Mouse (Mus musculus) forebrain, embryonic 12.5 days (tissue): ENCODE measurements around the gene 4921524J17Rik. TPM values are rescaled to one million over a fixed set of nuclear protein-coding genes. Genes with fewer than 3 reads are reported as not detected.

Experiments
- ATAC-seq: fragments of 200-750 bp; cut with Nextera tagmentation; 2 replicates; pipeline ENCODE4 v1.8.0; 2017; ENCODE audit warnings: moderate TSS enrichment; ENCODE audit not compliant: low FRiP score
- H3K27ac ChIP-seq: fragments of 300-500 bp; sonication (generic); 2 replicates; pipeline ENCODE4 v1.5.1; 2016; ENCODE audit warnings: mild to moderate bottlenecking
- H3K27me3 ChIP-seq: fragments of 300-500 bp; sonication (generic); 2 replicates; pipeline ENCODE4 v1.6.1; 2016; ENCODE audit warnings: mild to moderate bottlenecking
- H3K36me3 ChIP-seq: fragments of 300-500 bp; sonication (generic); replicated peaks from 2 replicates; pipeline ENCODE4 v1.6.1; 2016; ENCODE audit warnings: mild to moderate bottlenecking
- H3K4me1 ChIP-seq: fragments of 300-500 bp; sonication (generic); 2 replicates; pipeline ENCODE4 v1.6.1; 2016
- H3K4me2 ChIP-seq: fragments of 300-500 bp; sonication (generic); 2 replicates; pipeline ENCODE4 v1.6.1; 2016; ENCODE audit warnings: mild to moderate bottlenecking, moderate library complexity
- H3K4me3 ChIP-seq: fragments of 300-500 bp; sonication (generic); replicated peaks from 2 replicates; pipeline ENCODE4 v1.5.1; 2016; ENCODE audit warnings: mild to moderate bottlenecking
- H3K9ac ChIP-seq: fragments of 300-500 bp; sonication (generic); 2 replicates; pipeline ENCODE4 v1.6.1; 2016; ENCODE audit warnings: mild to moderate bottlenecking
- H3K9me3 ChIP-seq: fragments of 300-500 bp; sonication (generic); 2 replicates; pipeline ENCODE4 v1.6.1; 2016
- WGBS: fragments of 180-500 bp; shearing (Covaris S2); methylation state at CpG from one replicate; pipeline ENCODE4 v1.1.7; 2016; 5-methylcytosine and 5-hydroxymethylcytosine counted together
- polyA plus RNA-seq: library from polyadenylated mRNA; unstranded; fragments of >200 nt; fragmentation: Nextera tagmentation; extraction: Ambion mirVana; gene quantifications from 2 replicates; pipeline ENCODE4 v1.2.1, GENCODE M21; 2016

4921524J17Rik gene
- polyA plus RNA-seq, 1 experiment from 2014 or later, result 46.1 TPM

DNA sequence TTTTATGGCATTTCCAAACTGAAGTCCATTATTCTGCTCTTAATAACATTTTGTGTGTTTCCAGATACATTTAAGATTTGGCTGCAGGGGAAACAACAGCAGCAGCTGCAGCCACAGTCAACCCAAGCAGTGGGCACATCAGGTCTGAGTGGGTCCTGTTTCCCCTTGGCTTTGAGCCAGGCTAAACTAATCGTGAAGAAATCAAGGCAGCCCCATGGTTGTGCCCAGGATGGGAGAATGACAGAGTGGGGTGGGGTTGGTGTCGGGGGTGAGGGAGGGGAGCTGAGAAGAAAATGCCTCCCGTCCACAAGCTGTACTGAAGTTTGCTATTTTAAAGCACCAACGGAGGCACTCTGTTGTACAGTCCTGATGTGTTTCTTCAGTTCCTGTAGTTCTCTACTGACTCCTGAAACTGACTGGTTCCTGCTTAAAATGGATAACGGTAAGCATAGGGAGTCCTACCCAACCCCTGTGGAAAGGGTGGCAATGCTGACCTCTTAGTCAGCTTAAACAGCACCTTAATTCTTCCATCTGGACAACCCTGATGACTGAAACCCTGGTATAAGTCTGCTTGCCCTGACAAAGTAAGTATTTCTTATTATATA is 59.1 kb downstream of the 4921524J17Rik start:
- no peaks in the 10 kb centered on the region for H3K9me3 ChIP-seq
- H3K27me3 ChIP-seq, result no peaks in the 10 kb centered on the region
- no peak for ATAC-seq
- H3K4me1 ChIP-seq, result no peaks in the 10 kb centered on the region
- no peaks in the 10 kb centered on the region for H3K36me3 ChIP-seq
- 74% methylated on average over 5 of the region's 5 CpGs for WGBS
- no peak overlapping the region for H3K9ac ChIP-seq
- no peak overlapping the region for H3K27ac ChIP-seq
- H3K4me3 ChIP-seq, result no peak overlapping the region
- H3K4me2 ChIP-seq, result no peak overlapping the region

DNA sequence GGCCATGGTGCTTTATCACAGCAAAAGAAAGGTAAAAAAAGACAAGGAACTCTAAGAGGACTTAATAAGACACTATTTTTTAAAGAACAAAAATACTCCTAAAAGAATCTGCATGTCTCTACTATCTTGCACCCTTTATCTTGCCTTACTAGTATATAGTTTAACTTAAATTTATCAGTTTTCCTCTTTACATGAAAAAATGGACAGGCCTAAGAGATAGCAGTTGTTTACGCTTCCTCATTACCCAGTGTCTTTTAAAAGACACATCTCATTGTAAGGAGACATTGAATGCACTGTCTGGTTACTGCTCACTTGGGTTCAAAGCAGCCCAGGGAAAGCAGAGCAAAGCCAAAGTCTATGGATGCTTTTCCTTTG is 60.2 kb downstream of the 4921524J17Rik start:
- Histone ChIP-seq H3K4me1 (no peaks in the 10 kb centered on the region), H3K27me3 (no peaks in the 10 kb centered on the region), H3K4me2 (no peak overlapping the region), H3K4me3 (no peak overlapping the region), H3K9ac (no peak overlapping the region), H3K9me3 (no peaks in the 10 kb centered on the region), H3K27ac (no peak overlapping the region), H3K36me3 (no peaks in the 10 kb centered on the region)
- 91% methylated on average over 1 of the region's 1 CpGs for WGBS
- ATAC-seq, result no peak

DNA sequence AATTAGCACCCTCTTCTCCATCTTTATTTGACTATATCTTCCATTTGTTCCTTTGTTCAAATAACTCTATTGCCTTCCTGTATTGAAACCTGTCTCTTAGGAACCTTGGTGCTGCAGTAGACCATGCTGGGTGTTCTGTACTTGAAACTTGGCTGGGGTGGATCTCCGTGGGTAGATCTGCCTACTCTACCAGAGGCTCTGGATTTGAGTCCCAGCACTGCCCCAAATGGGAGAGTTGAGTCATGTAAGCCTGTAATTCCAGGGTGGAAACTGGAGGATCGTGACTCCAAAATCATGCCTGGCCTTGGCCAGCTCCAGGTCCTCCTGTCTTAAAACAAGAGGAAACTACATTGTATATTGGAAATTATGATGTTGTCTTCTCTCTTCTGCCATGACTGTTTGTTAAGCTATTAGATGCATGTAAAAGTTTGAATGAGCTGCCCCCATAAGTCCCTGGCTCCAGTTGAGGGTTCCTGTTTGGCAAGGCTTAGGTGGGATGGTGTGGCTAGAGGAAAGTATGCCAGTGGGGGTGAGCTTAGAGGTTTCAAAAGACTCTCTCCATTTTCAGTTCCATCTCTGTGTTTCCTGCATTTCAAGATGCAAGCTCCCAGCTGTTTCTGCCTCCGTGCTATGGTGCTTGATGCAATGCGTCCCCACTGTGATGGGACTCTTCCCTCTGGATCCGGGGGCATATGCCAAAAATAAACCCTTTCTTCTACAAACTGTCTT is 60.7 kb downstream of the 4921524J17Rik start:
- no peaks in the 10 kb centered on the region for H3K27me3 ChIP-seq
- H3K4me2 ChIP-seq, result no peak overlapping the region
- no peak overlapping the region for H3K27ac ChIP-seq
- H3K9ac ChIP-seq, result no peak overlapping the region
- H3K36me3 ChIP-seq, result no peaks in the 10 kb centered on the region
- H3K4me3 ChIP-seq, result no peak overlapping the region
- no peak for ATAC-seq
- no peaks in the 10 kb centered on the region for H3K9me3 ChIP-seq
- 80% methylated on average over 5 of the region's 5 CpGs for WGBS
- H3K4me1 ChIP-seq, result no peaks in the 10 kb centered on the region

DNA sequence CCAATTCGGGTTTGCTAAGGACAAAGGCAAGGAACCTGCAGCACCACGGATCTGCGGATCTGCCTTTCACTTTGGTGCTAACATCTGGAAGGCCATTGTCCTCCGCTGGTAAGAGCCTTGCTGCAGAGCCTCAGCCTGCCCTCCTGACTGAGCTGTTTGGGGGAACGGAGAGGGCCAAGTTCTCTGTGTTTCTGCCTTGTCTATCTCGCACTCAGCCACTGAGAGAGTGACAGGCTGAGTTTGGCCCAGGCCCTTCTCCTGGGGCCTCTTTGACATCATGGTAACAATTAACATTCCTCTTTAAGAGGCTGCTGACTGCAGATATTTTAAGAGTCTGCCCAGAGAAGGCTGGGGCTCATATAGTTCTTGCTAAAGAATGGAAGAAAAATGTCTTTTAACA is 67.5 kb downstream of the 4921524J17Rik start:
- 0 out of 2 replicates have a peak, but pooled peaks cover 4% of the 10 kb centered on the region for H3K4me1 ChIP-seq
- no peak for ATAC-seq
- H3K36me3 ChIP-seq, result no peaks in the 10 kb centered on the region
- H3K9ac ChIP-seq, result no peak overlapping the region
- no peaks in the 10 kb centered on the region for H3K9me3 ChIP-seq
- 54% methylated on average over 6 of the region's 6 CpGs for WGBS
- H3K4me3 ChIP-seq, result no peak overlapping the region
- H3K27ac ChIP-seq, result no peak overlapping the region
- no peak overlapping the region for H3K4me2 ChIP-seq
- H3K27me3 ChIP-seq, result no peaks in the 10 kb centered on the region

DNA sequence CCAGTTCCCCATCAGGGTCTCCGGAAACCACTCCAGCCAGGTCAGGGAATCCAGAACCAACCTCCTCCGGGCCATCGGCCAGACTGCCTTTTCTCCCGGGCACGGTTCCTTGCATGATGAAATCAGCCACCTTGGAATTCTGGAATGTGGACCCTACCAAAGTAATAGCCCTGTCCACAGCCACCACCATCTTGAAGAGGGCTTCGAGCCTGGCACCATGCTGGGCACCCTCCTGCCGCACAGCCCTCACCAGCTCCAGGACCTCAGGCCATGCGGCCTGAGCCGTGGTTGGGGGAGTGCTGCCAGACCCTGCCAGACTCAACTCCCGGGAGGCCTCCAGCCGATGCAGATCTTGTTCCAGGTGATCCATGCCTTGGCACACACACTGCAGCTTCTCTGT is 68.0 kb downstream of the 4921524J17Rik start:
- Histone ChIP-seq H3K36me3 (no peaks in the 10 kb centered on the region), H3K4me2 (no peak overlapping the region), H3K27ac (no peak overlapping the region), H3K27me3 (no peaks in the 10 kb centered on the region), H3K9ac (no peak overlapping the region), H3K9me3 (no peaks in the 10 kb centered on the region), H3K4me1 (0 out of 2 replicates have a peak, but pooled peaks cover 4% of the 10 kb centered on the region), H3K4me3 (no peak overlapping the region)
- ATAC-seq, result no peak
- WGBS, result 87% methylated on average over 11 of the region's 11 CpGs

DNA sequence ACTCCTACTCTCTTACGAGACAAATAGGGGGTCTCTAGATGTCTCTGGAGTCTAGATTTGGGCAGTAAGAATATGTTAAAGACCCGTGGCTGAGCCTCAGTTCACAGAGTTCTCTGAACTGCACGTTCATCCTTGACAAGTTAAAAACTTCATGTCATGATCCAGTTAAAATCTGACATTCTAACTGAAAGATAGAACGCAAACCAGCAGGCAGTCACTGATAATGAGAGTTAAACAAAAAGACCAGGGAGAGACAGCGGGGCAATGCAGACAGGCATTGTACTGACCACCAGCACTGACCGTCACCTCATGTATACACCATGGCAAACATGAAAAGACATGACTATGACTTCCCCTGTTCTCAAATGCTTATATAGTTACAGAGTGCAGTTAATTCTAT is 69.2 kb downstream of the 4921524J17Rik start:
- 0 out of 2 replicates have a peak, but pooled peaks cover 4% of the 10 kb centered on the region for H3K4me1 ChIP-seq
- H3K4me2 ChIP-seq, result no peak overlapping the region
- no peaks in the 10 kb centered on the region for H3K9me3 ChIP-seq
- WGBS, result 68% methylated on average over 6 of the region's 6 CpGs
- H3K4me3 ChIP-seq, result no peak overlapping the region
- ATAC-seq, result no peak
- no peaks in the 10 kb centered on the region for H3K36me3 ChIP-seq
- no peak overlapping the region for H3K9ac ChIP-seq
- no peaks in the 10 kb centered on the region for H3K27me3 ChIP-seq
- no peak overlapping the region for H3K27ac ChIP-seq

DNA sequence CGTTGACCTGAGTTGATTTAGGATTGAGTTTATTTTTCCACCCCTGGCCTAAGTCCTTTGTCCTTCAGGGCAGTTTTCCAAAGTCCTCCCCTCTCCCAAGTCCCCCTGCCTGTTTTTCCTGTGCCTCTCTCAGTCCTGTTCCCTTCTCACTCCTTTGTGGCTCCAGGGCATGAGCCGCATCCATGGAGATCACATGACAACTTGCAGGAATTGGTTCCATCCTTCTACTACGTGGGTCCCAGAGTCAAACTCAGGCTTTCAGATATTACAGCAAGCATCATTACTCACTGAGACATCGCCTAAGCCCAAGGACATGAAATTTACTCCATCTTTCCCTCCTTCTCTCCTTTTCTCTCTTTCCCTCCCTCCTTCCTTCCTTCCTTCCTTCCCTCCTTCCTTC is 70.4 kb downstream of the 4921524J17Rik start:
- ATAC-seq, result no peak
- WGBS, result 81% methylated on average over 4 of the region's 4 CpGs
- Histone ChIP-seq H3K9ac (no peak overlapping the region), H3K9me3 (no peaks in the 10 kb centered on the region), H3K27ac (no peak overlapping the region), H3K4me2 (no peak overlapping the region), H3K4me3 (no peak overlapping the region), H3K4me1 (0 out of 2 replicates have a peak, but pooled peaks cover 4% of the 10 kb centered on the region), H3K27me3 (no peaks in the 10 kb centered on the region), H3K36me3 (no peaks in the 10 kb centered on the region)

Other genes starting within 250 kb of the 4921524J17Rik start
- not detected in 2 replicates for gene Olfr371, start 206.8 kb downstream of the 4921524J17Rik start, polyA plus RNA-seq
- gene Orc6, start 133.2 kb downstream of the 4921524J17Rik start, polyA plus RNA-seq, result 112 and 115 TPM in 2 replicates
- gene Vps35, start 133.0 kb downstream of the 4921524J17Rik start, polyA plus RNA-seq, result 164 and 168 TPM in 2 replicates
- gene Mylk3, start 46.5 kb downstream of the 4921524J17Rik start, polyA plus RNA-seq, result 1.3 and 1.4 TPM in 2 replicates
- 36.9 and 38.3 TPM in 2 replicates for gene Gpt2, start 59.7 kb upstream of the 4921524J17Rik start, polyA plus RNA-seq
- gene Dnaja2, start 122.5 kb upstream of the 4921524J17Rik start, polyA plus RNA-seq, result 167 and 183 TPM in 2 replicates